Mouse (Mus musculus) testis, postnatal 14 days (tissue): ENCODE measurements around the gene Olfr1249.
"Not testable (repeated sequence)": the region's sequence is repeated elsewhere in the genome, so short reads cannot be mapped to it uniquely, and the experiment has no call there.

Experiments used
- DNase-seq: peaks from one replicate; pipeline ENCODE4 v3.0.0; 2021; ENCODE audit warnings: low spot score

The Olfr1249 gene

GRCm38 (mm10) chr2:89634883-89635282 lies at the start of gene Olfr1249:
Gene Olfr1249, minus strand, starts transcription at chr2:89634983.
- DNase-seq: no peak

GRCm38 (mm10) chr2:89671836-89672235 lies 37.1 kb upstream of the Olfr1249 start, which contains the start of gene Olfr1251:
Gene Olfr1251, minus strand, starts transcription at chr2:89671936.
- no peak for DNase-seq

GRCm38 (mm10) chr2:89661367-89661766 lies 26.6 kb upstream of the Olfr1249 start, which contains the start of gene Olfr1250:
Gene Olfr1250, minus strand, starts transcription at chr2:89661467.
- no peak for DNase-seq

GRCm38 (mm10) chr2:89618145-89618544 lies 16.6 kb downstream of the Olfr1249 start, which contains the start of gene Olfr1248:
Gene Olfr1248, minus strand, starts transcription at chr2:89618245.
- DNase-seq: not testable (repeated sequence)

GRCm38 (mm10) chr2:89614030-89614429 lies 20.8 kb downstream of the Olfr1249 start, which contains the start of gene Olfr1247:
Gene Olfr1247, minus strand, starts transcription at chr2:89614130.
- no peak for DNase-seq

GRCm38 (mm10) chr2:89593057-89593456 lies 41.7 kb downstream of the Olfr1249 start, which contains the start of gene Olfr1246:
Gene Olfr1246, minus strand, starts transcription at chr2:89593157.
- DNase-seq: no peak
